Mouse (Mus musculus): Measurements from ENCODE around the gene Hic2.

DNA sequence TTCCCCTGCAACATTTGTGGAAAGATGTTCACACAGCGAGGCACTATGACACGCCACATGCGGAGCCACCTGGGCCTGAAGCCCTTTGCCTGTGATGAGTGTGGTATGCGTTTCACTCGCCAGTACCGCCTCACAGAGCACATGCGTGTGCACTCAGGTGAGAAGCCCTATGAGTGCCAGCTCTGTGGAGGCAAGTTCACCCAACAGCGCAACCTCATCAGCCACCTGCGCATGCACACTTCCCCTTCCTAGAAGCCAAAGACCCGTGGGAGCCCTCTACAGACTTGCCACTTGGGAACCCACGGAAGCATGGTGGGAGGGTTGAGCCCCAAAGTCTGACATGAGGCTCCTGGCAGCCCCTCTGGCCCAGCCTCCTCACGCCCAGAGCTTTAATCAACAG, 25.5 kb downstream of the Hic2 start:
- no peak for TF ChIP-seq TAL1 (IDR thresholded peaks at IDR 0.05; ENCODE audit: low read length)
- TF ChIP-seq GATA1 (IDR thresholded peaks at IDR 0.05; ENCODE audit: low read length): no peak
